Mouse (Mus musculus) E14TG2a.4 (cell line): ENCODE measurements around the gene Vcl.

Experiments used
- CTCF ChIP-seq: conservative IDR thresholded peaks from 2 replicates; pipeline ENCODE4 v1.5.1; 2014; ENCODE audit warnings: low read length
- NANOG ChIP-seq: IDR thresholded peaks from 2 replicates; pipeline ENCODE4 v1.6.1; 2014; ENCODE audit warnings: borderline replicate concordance, low read length, mixed read lengths
- POU5F1 ChIP-seq: IDR thresholded peaks from 2 replicates; pipeline ENCODE4 v1.6.1; 2014; ENCODE audit warnings: low read length, borderline replicate concordance

DNA sequence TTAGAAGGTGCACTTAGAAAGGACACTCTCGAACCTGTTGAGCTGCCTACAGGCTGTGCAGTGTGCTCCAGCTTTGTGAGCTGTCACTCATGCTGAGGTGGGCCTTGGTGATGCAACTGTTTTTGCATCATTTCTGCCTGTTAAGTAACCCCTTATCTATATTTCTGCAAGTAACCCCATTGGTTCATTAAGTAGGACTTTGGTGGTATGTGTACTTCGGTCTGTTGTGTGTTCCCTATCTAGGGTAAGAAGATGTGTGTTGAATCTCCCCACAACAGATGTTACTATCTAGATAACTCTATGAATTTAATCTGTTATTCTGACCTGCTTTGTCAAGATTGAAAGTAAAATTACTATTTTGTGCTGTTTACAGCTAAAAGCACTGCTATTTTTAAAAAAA lies 17.4 kb upstream of the Vcl start:
- TF ChIP-seq CTCF (no peak), POU5F1 (no peak), NANOG (no peak)
